Mouse (Mus musculus): ENCODE data around the gene Opa1. TPM values are rescaled to one million over a fixed set of nuclear protein-coding genes. Genes with fewer than 3 reads are reported as not detected.

Opa1 gene
- polyA plus RNA-seq, 1 experiment from 2014 or later: 33.9 TPM

GRCm38 (mm10) chr16:29657650-29658548, 78.8 kb downstream of the Opa1 start:
- ATAC-seq: no peak

GRCm38 (mm10) chr16:29659101-29659810, 80.1 kb downstream of the Opa1 start:
- WGBS (ENCODE audit: insufficient replicate concordance): 76% methylated on average over 13 of the region's 13 CpGs
- H3K27me3 ChIP-seq (replicated peaks): no peaks in the 10 kb centered on the region

More at GRCm38 (mm10) chr16:29657650-29658548, 78.8 kb downstream of the Opa1 start:
- Histone ChIP-seq H3K36me3 (0 out of 2 replicates have a peak, but pooled peaks cover 3% of the 10 kb centered on the region), H3K27ac (no peak overlapping the region), H3K9me3 (replicated peaks) (no peaks in the 10 kb centered on the region), H3K4me1 (no peaks in the 10 kb centered on the region), H3K27me3 (replicated peaks) (no peaks in the 10 kb centered on the region), H3K4me2 (peak overlapping the region; percentile 35), H3K4me3 (0 out of 2 replicates have a peak overlapping the region, but pooled peaks have one; percentile 5), H3K9ac (no peak overlapping the region)
- 40% methylated on average over 18 of the region's 18 CpGs for WGBS (ENCODE audit: insufficient replicate concordance)

DNA sequence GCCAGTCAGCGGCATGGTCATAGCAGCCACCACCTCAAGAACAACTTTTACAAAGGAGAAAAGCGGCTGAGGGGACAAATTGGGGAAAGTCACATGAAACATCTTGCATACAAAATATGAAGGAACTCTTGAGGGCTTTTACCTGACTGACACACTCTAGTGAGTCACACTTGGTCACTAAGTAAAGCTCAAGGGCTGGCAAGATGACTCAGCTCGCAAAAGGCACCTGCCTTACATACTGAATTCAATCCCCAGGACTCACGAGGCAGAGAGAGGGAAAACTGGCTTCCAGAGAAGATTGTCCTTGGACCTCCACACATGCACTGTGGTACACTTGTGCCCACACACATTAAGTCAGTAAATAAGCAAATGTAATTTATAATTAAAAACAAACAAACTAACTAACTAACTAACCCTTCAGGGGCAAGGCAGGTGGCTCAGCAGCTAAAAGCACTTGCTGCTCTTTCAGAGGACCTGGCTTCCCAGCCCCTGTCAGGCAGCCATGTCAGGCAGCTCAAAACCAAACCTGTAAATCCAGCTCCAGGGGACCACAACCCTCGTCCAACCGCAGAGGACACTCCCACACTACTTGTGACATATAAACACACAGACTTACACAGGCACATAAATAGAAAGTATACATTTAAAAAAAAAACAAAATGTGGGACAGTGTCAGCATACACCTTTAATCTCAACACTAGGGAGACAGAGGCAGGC, 84.1 kb downstream of the Opa1 start:
- WGBS (ENCODE audit: insufficient replicate concordance): 71% methylated on average over 6 of the region's 6 CpGs
- no peak for ATAC-seq

More at GRCm38 (mm10) chr16:29659101-29659810, 80.1 kb downstream of the Opa1 start:
- no peak overlapping the region for H3K9ac ChIP-seq
- H3K27ac ChIP-seq: no peak overlapping the region
- ATAC-seq: no peak
- no peak overlapping the region for H3K4me2 ChIP-seq
- no peaks in the 10 kb centered on the region for H3K36me3 ChIP-seq
- no peak overlapping the region for H3K4me3 ChIP-seq
- H3K9me3 ChIP-seq (replicated peaks): no peaks in the 10 kb centered on the region
- no peaks in the 10 kb centered on the region for H3K4me1 ChIP-seq

DNA sequence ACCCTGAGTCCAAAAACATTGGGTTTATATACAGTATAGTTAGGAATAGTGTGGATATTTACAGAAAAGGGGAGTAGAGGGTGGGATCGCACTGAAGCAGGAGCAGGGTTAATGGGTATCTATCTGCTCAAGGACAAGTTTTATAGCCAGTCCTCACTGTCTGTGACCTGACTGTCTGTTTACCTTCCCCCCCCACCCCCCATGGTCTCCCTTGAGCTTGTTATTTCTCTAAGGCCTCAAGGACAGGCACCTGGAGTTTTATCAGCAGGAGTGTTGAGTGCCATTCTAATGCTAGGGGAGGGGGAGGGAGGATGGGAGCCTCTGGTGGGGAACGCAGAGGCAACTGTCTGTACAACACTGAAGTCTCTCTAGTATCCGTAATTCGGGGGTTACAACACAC, 85.3 kb downstream of the Opa1 start:
- 48% methylated on average over 4 of the region's 4 CpGs for WGBS (ENCODE audit: insufficient replicate concordance)
- no peak overlapping the region for H3K9ac ChIP-seq
- ATAC-seq: no peak

More for the DNA sequence above, 84.1 kb downstream of the Opa1 start:
- Histone ChIP-seq H3K27ac (no peak overlapping the region), H3K4me1 (no peaks in the 10 kb centered on the region), H3K36me3 (no peaks in the 10 kb centered on the region), H3K4me2 (no peak overlapping the region), H3K9me3 (replicated peaks) (no peaks in the 10 kb centered on the region), H3K4me3 (no peak overlapping the region), H3K9ac (no peak overlapping the region), H3K27me3 (replicated peaks) (no peaks in the 10 kb centered on the region)

DNA sequence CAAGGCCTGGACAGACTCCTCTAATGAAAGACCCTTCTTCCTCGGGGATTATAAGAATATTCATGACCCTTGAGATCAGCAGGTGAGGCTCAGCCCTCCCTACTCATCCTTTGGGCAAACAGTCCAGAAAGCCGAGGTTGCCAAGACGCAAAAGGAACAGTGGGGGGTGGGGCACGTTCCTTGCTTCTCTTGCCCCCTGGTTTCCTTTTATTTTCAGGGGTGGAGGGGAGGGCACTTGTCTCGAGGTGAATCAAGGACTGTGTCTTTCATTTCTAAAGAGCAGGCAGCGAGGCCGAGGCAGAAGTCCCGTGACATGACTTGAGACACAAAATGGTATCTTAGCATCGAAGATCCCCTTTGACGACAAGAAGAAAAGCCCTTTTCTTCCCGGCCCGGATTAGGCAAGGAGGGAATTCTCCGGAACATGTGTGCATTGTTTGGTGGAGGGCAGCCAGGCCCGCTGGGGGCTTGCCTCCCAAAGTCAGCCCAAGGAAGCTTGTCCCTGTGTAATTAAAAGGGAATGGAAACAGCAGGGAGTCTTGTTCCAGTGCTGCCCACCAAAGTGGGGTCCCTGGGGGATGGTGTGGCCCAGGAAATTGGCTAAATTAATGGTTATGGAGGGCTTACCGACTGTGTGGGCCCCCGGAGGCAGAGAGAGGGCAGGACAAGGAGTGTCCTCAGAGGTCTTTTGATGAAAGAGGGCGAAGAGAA, 88.0 kb downstream of the Opa1 start:
- no peak for ATAC-seq
- 43% methylated on average over 17 of the region's 17 CpGs for WGBS (ENCODE audit: insufficient replicate concordance)
- H3K9me3 ChIP-seq (replicated peaks): no peaks in the 10 kb centered on the region
- H3K4me1 ChIP-seq: no peaks in the 10 kb centered on the region
- no peak overlapping the region for H3K4me2 ChIP-seq
- no peak overlapping the region for H3K27ac ChIP-seq
- no peak overlapping the region for H3K9ac ChIP-seq
- H3K27me3 ChIP-seq (replicated peaks): no peaks in the 10 kb centered on the region
- no peak overlapping the region for H3K4me3 ChIP-seq
- H3K36me3 ChIP-seq: no peaks in the 10 kb centered on the region

More for the DNA sequence above, 85.3 kb downstream of the Opa1 start:
- Histone ChIP-seq H3K36me3 (no peaks in the 10 kb centered on the region), H3K4me2 (no peak overlapping the region), H3K4me1 (no peaks in the 10 kb centered on the region), H3K9me3 (replicated peaks) (no peaks in the 10 kb centered on the region), H3K27ac (no peak overlapping the region), H3K4me3 (no peak overlapping the region), H3K27me3 (replicated peaks) (no peaks in the 10 kb centered on the region)

DNA sequence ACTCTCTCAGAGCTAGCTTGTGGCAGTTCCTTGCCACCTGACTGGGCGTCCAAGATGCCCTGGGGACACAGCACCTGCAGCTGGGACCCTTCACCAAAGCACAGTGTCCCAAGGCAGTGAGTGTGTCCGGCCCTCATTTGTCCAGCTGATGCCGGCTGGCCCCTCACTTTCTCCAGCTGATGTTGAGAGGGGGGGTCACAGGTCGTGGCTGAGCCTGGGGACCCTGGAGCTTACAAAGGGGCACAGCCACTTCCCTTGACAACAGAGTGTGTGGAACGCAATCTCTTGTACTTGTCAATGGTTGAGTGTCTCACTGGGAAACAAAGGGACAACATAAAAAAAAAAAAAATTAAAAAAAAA, 88.5 kb downstream of the Opa1 start:
- Histone ChIP-seq H3K4me3 (no peak overlapping the region), H3K36me3 (no peaks in the 10 kb centered on the region), H3K27ac (no peak overlapping the region), H3K27me3 (replicated peaks) (no peaks in the 10 kb centered on the region), H3K9ac (no peak overlapping the region), H3K9me3 (replicated peaks) (no peaks in the 10 kb centered on the region), H3K4me1 (no peaks in the 10 kb centered on the region), H3K4me2 (no peak overlapping the region)
- 56% methylated on average over 5 of the region's 5 CpGs for WGBS (ENCODE audit: insufficient replicate concordance)
- no peak for ATAC-seq

DNA sequence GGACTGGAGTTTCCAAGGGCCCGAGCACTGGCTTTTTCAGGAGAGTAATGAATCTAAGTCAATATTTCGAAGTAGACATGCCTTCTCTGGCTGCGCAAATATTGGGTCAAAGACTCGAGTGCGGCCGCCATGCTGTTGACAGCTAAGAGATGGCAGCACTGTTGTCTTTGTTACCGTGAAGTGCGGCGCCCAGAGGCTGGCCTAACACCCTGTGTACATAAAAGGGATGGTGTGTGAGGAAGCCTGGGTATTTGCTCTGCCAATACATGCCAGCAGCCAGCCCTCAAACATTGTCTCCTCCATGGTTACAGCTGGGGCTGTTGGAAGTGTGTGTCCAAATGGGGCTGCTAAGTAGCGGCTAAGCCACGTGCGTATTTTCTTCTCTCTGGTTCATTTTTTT, 89.3 kb downstream of the Opa1 start:
- Histone ChIP-seq H3K4me1 (no peaks in the 10 kb centered on the region), H3K9ac (no peak overlapping the region), H3K27ac (no peak overlapping the region), H3K36me3 (no peaks in the 10 kb centered on the region), H3K4me3 (no peak overlapping the region), H3K4me2 (no peak overlapping the region), H3K27me3 (replicated peaks) (no peaks in the 10 kb centered on the region), H3K9me3 (replicated peaks) (no peaks in the 10 kb centered on the region)
- ATAC-seq: no peak
- 78% methylated on average over 12 of the region's 12 CpGs for WGBS (ENCODE audit: insufficient replicate concordance)

DNA sequence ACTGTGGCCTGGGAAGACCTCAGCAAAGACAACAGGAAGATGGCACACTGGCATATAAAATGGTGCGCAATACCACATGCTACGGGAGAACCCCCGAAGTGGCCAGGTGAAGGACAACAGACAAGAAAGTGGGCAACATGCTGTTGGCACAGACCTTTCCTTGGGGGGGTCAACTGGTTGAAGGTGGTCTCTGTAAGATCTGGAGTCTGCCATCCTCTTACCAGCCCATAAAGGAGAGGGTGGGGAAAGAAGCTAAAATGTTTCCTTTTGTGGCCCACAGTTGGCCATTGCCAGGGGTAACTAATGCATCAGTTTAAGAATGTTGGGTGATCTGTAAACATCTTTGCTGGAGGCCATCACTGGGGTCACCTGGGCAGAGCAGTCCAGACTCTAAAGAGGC, 91.7 kb downstream of the Opa1 start:
- no peak overlapping the region for H3K4me2 ChIP-seq
- H3K9ac ChIP-seq: no peak overlapping the region
- no peak overlapping the region for H3K4me3 ChIP-seq
- H3K27me3 ChIP-seq (replicated peaks): no peaks in the 10 kb centered on the region
- H3K27ac ChIP-seq: no peak overlapping the region
- H3K9me3 ChIP-seq (replicated peaks): no peaks in the 10 kb centered on the region
- no peak for ATAC-seq
- 75% methylated on average over 3 of the region's 3 CpGs for WGBS (ENCODE audit: insufficient replicate concordance)
- H3K36me3 ChIP-seq: no peaks in the 10 kb centered on the region
- H3K4me1 ChIP-seq: no peaks in the 10 kb centered on the region

DNA sequence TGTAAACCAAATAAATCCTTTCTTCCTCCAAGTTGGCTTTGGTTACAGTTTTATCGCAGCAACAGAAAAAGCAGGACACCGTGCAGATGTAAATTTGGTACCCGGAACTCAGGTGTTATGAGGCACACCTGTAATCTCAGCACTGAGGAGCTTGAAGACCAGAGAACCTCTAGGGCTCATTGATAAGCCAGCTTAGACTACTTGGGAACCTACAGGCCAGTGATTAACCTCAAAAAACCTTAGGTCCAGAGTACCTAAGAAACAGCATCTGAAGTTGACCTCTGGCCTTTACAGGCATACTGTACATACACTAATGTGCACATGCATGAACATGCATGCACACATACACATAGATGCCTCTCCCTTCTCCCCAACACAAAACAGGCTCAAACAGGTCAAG, 94.1 kb downstream of the Opa1 start:
- Histone ChIP-seq H3K9me3 (replicated peaks) (no peaks in the 10 kb centered on the region), H3K4me2 (no peak overlapping the region), H3K36me3 (no peaks in the 10 kb centered on the region), H3K9ac (no peak overlapping the region), H3K4me1 (no peaks in the 10 kb centered on the region), H3K4me3 (no peak overlapping the region), H3K27ac (no peak overlapping the region), H3K27me3 (replicated peaks) (no peaks in the 10 kb centered on the region)
- ATAC-seq: no peak
- 76% methylated on average over 3 of the region's 3 CpGs for WGBS (ENCODE audit: insufficient replicate concordance)

- H3K4me3 ChIP-seq: no peak overlapping the region
- H3K9me3 ChIP-seq (replicated peaks): no peaks in the 10 kb centered on the region
- no peaks in the 10 kb centered on the region for H3K4me1 ChIP-seq
- H3K36me3 ChIP-seq: no peaks in the 10 kb centered on the region
- no peaks in the 10 kb centered on the region; the same call in 1 of the 2 replicates for H3K27me3 ChIP-seq (replicated peaks)
- H3K4me2 ChIP-seq: no peak overlapping the region
- WGBS (ENCODE audit: insufficient replicate concordance): 74% methylated on average over 5 of the region's 5 CpGs
- no peak overlapping the region for H3K27ac ChIP-seq
- ATAC-seq: no peak
- H3K9ac ChIP-seq: no peak overlapping the region
These were observed 100.5 kb downstream of the Opa1 start for GRCm38 (mm10) chr16:29679607-29680006.

DNA sequence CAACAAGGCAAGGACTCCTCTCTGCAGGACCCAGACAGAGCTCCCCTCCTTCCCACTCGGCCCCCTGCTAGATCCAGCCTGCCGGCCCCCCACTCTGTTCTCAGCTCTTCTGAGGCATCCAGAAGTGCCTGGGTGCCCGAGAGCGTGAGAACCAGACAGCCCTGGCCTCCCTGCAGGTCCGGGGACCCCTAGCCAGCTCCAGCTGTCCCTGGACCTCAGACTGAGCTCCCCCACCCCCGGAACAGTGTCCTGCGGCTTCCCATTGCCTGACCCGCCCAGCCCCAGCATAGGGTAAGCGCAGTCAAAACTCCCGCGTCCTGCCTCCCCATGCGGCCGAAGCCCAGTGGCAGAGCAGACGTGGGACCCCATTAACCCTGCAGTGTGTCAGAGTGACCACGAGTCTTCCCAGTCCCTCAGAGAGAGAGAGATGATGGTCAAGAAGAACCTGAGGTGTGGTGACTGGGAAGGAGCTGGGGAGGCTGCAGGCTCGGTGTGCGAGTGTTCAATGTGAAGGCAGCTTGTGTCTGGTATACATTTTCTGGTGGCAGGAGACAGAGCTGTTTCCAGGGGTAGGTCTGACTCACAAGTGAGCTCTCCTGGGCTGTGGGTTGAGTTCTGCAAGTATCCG, 101.5 kb downstream of the Opa1 start:
- no peak overlapping the region for H3K9ac ChIP-seq
- H3K9me3 ChIP-seq (replicated peaks): no peaks in the 10 kb centered on the region
- ATAC-seq: no peak
- H3K4me1 ChIP-seq: no peaks in the 10 kb centered on the region
- no peak overlapping the region for H3K4me2 ChIP-seq
- 62% methylated on average over 18 of the region's 18 CpGs for whole genome bisulfite sequencing (ENCODE audit: insufficient replicate concordance)
- no peaks in the 10 kb centered on the region; the same call in 1 of the 2 replicates for H3K27me3 ChIP-seq (replicated peaks)
- no peak overlapping the region for H3K4me3 ChIP-seq
- no peak overlapping the region for H3K27ac ChIP-seq
- no peaks in the 10 kb centered on the region for H3K36me3 ChIP-seq
